Mouse (Mus musculus): ENCODE results near the gene Dcaf11. TPM values are rescaled to one million over a fixed set of nuclear protein-coding genes. Genes with fewer than 3 reads are reported as not detected.
A peak's percentile ranks its signal among the peaks of the same experiment; 100 is the strongest.

Dcaf11 gene
- polyA plus RNA-seq, 1 experiment from 2014 or later: 81.5 TPM

DNA sequence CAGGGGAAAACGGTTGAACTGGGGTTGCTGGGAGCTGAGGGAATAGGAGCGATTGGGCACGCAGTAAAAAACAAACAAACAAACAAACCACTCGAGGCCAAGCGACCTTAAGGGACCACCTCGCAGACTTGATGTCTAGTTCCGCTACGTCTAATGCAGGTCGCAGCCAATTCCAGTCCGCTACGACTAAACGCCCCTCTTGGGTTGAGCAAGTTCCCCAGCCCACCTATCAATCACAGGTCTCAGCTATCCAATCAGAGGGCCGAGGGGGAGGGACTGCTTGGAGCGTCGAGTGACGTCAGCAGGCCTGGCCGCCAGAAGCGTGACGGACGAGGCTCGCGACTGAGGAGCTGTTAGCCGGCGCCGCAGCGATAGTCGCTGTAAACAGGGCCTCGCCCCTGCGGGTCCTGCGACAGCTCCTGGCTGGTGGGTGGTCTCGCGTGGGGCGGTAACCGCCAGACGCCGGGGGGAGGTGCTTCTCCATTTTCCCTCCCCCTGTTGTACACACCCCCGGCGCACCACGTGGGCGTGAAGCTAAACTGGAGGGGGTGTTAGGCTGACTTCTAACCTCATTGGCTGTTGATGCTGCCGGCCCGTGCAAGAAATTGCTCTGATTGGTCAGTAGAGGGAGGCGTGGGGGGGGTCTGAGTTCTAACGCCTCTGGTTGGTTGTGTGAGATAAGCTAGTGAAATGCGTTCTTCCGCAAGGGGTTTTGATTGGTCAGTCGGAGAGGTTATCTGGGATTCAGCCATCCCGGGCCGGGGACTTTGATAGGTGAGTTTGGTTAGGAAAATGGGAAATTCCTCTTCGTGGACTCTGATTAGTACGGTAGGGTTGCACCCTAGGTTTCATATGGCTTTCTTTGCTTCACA lies 632 bp downstream of the Dcaf11 start, which contains the start of gene A730061H03Rik:
A730061H03Rik (minus strand) TSS at position 205 of the 872 bp plus-strand sequence.
- H3K4me2 ChIP-seq (replicated peaks; ENCODE audit: low read depth, low read length): peak within 1 kb of the TSS; percentile 75
- no peaks in the 10 kb centered on the region for H3K36me3 ChIP-seq (ENCODE audit: control insufficient read depth, insufficient read depth, low read length)
- peak; percentile 98 for ATAC-seq (ENCODE audit: low FRiP score)
- DNase-seq (ENCODE audit: low spot score): peak; percentile 98
- peak within 1 kb of the TSS; percentile 43 for H3K4me3 ChIP-seq (ENCODE audit: low read depth, low read length)
- H3K9ac ChIP-seq (ENCODE audit: low read depth, low read length): peak within 1 kb of the TSS; percentile 76
- under 1% methylated on average over 51 of the region's 51 CpGs for WGBS
- no peaks in the 10 kb centered on the region for H3K9me3 ChIP-seq (ENCODE audit: control insufficient read depth, low read length)
- H3K27me3 ChIP-seq (ENCODE audit: control insufficient read depth, insufficient read depth, low read length): no peaks in the 10 kb centered on the region
- 0 out of 2 replicates have a peak, but pooled peaks cover 4% of the 10 kb centered on the region for H3K4me1 ChIP-seq (replicated peaks; ENCODE audit: control insufficient read depth, insufficient read depth, low read length)
- peak within 1 kb of the TSS; percentile 91 for H3K27ac ChIP-seq (ENCODE audit: low read depth, low read length)

DNA sequence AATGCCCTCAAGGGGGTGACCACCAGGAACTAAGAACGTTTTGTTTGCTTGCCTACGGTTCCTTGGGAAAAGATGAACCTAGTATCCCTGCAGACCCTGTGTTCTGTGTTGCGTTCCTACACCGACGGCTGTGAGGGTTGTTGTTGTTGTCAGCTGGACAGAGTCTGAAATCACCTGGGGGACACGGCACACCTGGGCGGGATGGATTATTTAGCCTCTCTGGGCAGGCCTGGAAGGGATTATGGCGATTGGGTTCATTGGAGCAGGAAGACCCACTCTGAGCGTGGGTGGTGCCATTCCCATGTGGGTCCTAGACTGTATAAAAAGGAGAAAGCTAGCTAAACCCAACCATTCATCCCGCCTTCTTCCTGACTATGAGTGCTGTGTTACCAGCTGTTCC lies 2.1 kb downstream of the Dcaf11 start:
- H3K27me3 ChIP-seq (ENCODE audit: control insufficient read depth, insufficient read depth, low read length): no peaks in the 10 kb centered on the region
- H3K27ac ChIP-seq (ENCODE audit: low read depth, low read length): no peak overlapping the region
- H3K4me1 ChIP-seq (replicated peaks; ENCODE audit: control insufficient read depth, insufficient read depth, low read length): 0 out of 2 replicates have a peak, but pooled peaks cover 4% of the 10 kb centered on the region
- no peaks in the 10 kb centered on the region for H3K9me3 ChIP-seq (ENCODE audit: control insufficient read depth, low read length)
- WGBS: 88% methylated on average over 10 of the region's 10 CpGs
- no peak overlapping the region for H3K9ac ChIP-seq (ENCODE audit: low read depth, low read length)
- H3K4me3 ChIP-seq (ENCODE audit: low read depth, low read length): no peak overlapping the region
- H3K4me2 ChIP-seq (replicated peaks; ENCODE audit: low read depth, low read length): no peak overlapping the region
- peaks cover 3% of the 10 kb centered on the region; the same call in 1 of the 2 replicates for H3K36me3 ChIP-seq (ENCODE audit: control insufficient read depth, insufficient read depth, low read length)
- DNase-seq (ENCODE audit: low spot score): no peak
- no peak for ATAC-seq (ENCODE audit: low FRiP score)

DNA sequence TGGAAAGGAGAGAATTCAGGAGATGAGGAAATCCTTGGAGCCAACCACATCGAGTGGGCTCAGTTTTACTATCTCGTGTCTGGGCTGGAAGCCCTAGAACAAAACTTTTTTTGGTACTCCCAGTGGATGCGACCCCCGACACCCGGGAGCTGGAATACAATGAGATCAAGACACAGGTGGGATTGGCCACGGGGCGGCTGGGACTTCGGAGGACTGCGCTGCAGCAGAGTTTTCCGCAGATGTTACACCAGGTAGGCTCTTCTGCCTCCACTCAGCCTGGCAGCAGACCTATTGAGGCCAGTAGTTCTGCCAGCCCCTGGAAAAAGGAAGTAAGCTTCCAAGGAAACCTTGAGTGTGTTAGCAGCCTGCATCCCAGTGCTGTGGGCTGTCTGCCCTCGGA lies 3.4 kb downstream of the Dcaf11 start:
- 0 out of 2 replicates have a peak, but pooled peaks cover 4% of the 10 kb centered on the region for H3K4me1 ChIP-seq (replicated peaks; ENCODE audit: control insufficient read depth, insufficient read depth, low read length)
- no peak overlapping the region for H3K27ac ChIP-seq (ENCODE audit: low read depth, low read length)
- no peak overlapping the region for H3K4me3 ChIP-seq (ENCODE audit: low read depth, low read length)
- no peak overlapping the region for H3K4me2 ChIP-seq (replicated peaks; ENCODE audit: low read depth, low read length)
- no peak for ATAC-seq (ENCODE audit: low FRiP score)
- peaks cover 3% of the 10 kb centered on the region; the same call in 1 of the 2 replicates for H3K36me3 ChIP-seq (ENCODE audit: control insufficient read depth, insufficient read depth, low read length)
- no peaks in the 10 kb centered on the region for H3K9me3 ChIP-seq (ENCODE audit: control insufficient read depth, low read length)
- H3K27me3 ChIP-seq (ENCODE audit: control insufficient read depth, insufficient read depth, low read length): no peaks in the 10 kb centered on the region
- no peak for DNase-seq (ENCODE audit: low spot score)
- no peak overlapping the region for H3K9ac ChIP-seq (ENCODE audit: low read depth, low read length)
- 92% methylated on average over 11 of the region's 11 CpGs for WGBS

- Histone ChIP-seq H3K36me3 (ENCODE audit: control insufficient read depth, insufficient read depth, low read length) (peaks cover 3% of the 10 kb centered on the region; the same call in 1 of the 2 replicates), H3K9ac (ENCODE audit: low read depth, low read length) (no peak overlapping the region), H3K27ac (ENCODE audit: low read depth, low read length) (no peak overlapping the region), H3K9me3 (ENCODE audit: control insufficient read depth, low read length) (no peaks in the 10 kb centered on the region), H3K4me3 (ENCODE audit: low read depth, low read length) (no peak overlapping the region), H3K4me1 (replicated peaks; ENCODE audit: control insufficient read depth, insufficient read depth, low read length) (0 out of 2 replicates have a peak, but pooled peaks cover 4% of the 10 kb centered on the region), H3K4me2 (replicated peaks; ENCODE audit: low read depth, low read length) (no peak overlapping the region), H3K27me3 (ENCODE audit: control insufficient read depth, insufficient read depth, low read length) (no peaks in the 10 kb centered on the region)
- ATAC-seq (ENCODE audit: low FRiP score) (no peak), DNase-seq (ENCODE audit: low spot score) (no peak)
- 81% methylated on average over 3 of the region's 3 CpGs for WGBS
These were observed 5.9 kb downstream of the Dcaf11 start for GRCm38 (mm10) chr14:55565748-55566147.

GRCm38 (mm10) chr14:55567496-55567895 lies 7.7 kb downstream of the Dcaf11 start:
- WGBS: 87% methylated on average over 3 of the region's 3 CpGs
- H3K27ac ChIP-seq (ENCODE audit: low read depth, low read length): no peak overlapping the region
- H3K4me3 ChIP-seq (ENCODE audit: low read depth, low read length): no peak overlapping the region
- no peak overlapping the region for H3K9ac ChIP-seq (ENCODE audit: low read depth, low read length)
- peaks cover 3% of the 10 kb centered on the region; the same call in 1 of the 2 replicates for H3K36me3 ChIP-seq (ENCODE audit: control insufficient read depth, insufficient read depth, low read length)
- H3K9me3 ChIP-seq (ENCODE audit: control insufficient read depth, low read length): no peaks in the 10 kb centered on the region
- ATAC-seq (ENCODE audit: low FRiP score) (no peak), DNase-seq (ENCODE audit: low spot score) (no peak)
- H3K4me1 ChIP-seq (replicated peaks; ENCODE audit: control insufficient read depth, insufficient read depth, low read length): no peaks in the 10 kb centered on the region
- no peaks in the 10 kb centered on the region for H3K27me3 ChIP-seq (ENCODE audit: control insufficient read depth, insufficient read depth, low read length)
- H3K4me2 ChIP-seq (replicated peaks; ENCODE audit: low read depth, low read length): no peak overlapping the region

DNA sequence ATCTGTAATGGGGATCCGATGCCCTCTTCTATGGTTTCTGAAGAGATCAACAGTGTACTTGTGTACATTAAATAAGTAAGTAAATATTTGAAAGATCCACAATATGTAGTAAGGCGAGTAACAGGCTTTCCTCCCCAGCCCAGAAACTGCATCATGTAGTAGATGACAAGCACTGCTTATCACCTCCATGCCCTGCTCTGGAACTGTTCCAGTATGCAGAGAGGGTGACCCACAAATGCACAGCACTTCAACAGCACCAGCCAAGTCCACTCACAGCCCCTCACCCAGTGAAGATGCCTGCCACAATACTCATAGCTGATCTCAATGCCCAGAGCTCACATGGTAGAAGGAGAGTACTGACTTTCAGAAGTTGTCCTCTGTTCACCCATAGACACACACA lies 10.8 kb downstream of the Dcaf11 start:
- H3K9me3 ChIP-seq (ENCODE audit: control insufficient read depth, low read length): no peaks in the 10 kb centered on the region
- WGBS: 79% methylated on average over 2 of the region's 2 CpGs
- no peak overlapping the region for H3K4me2 ChIP-seq (replicated peaks; ENCODE audit: low read depth, low read length)
- H3K4me3 ChIP-seq (ENCODE audit: low read depth, low read length): no peak overlapping the region
- DNase-seq (ENCODE audit: low spot score): no peak
- no peaks in the 10 kb centered on the region for H3K4me1 ChIP-seq (replicated peaks; ENCODE audit: control insufficient read depth, insufficient read depth, low read length)
- H3K27ac ChIP-seq (ENCODE audit: low read depth, low read length): no peak overlapping the region
- H3K36me3 ChIP-seq (ENCODE audit: control insufficient read depth, insufficient read depth, low read length): peaks cover 2% of the 10 kb centered on the region; the same call in 1 of the 2 replicates
- H3K27me3 ChIP-seq (ENCODE audit: control insufficient read depth, insufficient read depth, low read length): no peaks in the 10 kb centered on the region
- no peak overlapping the region for H3K9ac ChIP-seq (ENCODE audit: low read depth, low read length)
- no peak for ATAC-seq (ENCODE audit: low FRiP score)

GRCm38 (mm10) chr14:55571760-55572159 lies 12.0 kb downstream of the Dcaf11 start:
- no peak overlapping the region for H3K4me3 ChIP-seq (ENCODE audit: low read depth, low read length)
- H3K9me3 ChIP-seq (ENCODE audit: control insufficient read depth, low read length): no peaks in the 10 kb centered on the region
- H3K27me3 ChIP-seq (ENCODE audit: control insufficient read depth, insufficient read depth, low read length): no peaks in the 10 kb centered on the region
- H3K4me1 ChIP-seq (replicated peaks; ENCODE audit: control insufficient read depth, insufficient read depth, low read length): no peaks in the 10 kb centered on the region
- no peak overlapping the region for H3K9ac ChIP-seq (ENCODE audit: low read depth, low read length)
- H3K36me3 ChIP-seq (ENCODE audit: control insufficient read depth, insufficient read depth, low read length): no peaks in the 10 kb centered on the region
- DNase-seq (ENCODE audit: low spot score) (no peak), ATAC-seq (ENCODE audit: low FRiP score) (no peak)
- no peak overlapping the region for H3K27ac ChIP-seq (ENCODE audit: low read depth, low read length)
- no peak overlapping the region for H3K4me2 ChIP-seq (replicated peaks; ENCODE audit: low read depth, low read length)

- Histone ChIP-seq H3K9me3 (ENCODE audit: control insufficient read depth, low read length) (no peaks in the 10 kb centered on the region), H3K27me3 (ENCODE audit: control insufficient read depth, insufficient read depth, low read length) (no peaks in the 10 kb centered on the region), H3K4me1 (replicated peaks; ENCODE audit: control insufficient read depth, insufficient read depth, low read length) (peaks cover 3% of the 10 kb centered on the region; the same call in 1 of the 2 replicates), H3K9ac (ENCODE audit: low read depth, low read length) (no peak within 1 kb of the TSS), H3K27ac (ENCODE audit: low read depth, low read length) (no peak within 1 kb of the TSS), H3K4me2 (replicated peaks; ENCODE audit: low read depth, low read length) (no peak within 1 kb of the TSS), H3K4me3 (ENCODE audit: low read depth, low read length) (no peak within 1 kb of the TSS), H3K36me3 (ENCODE audit: control insufficient read depth, insufficient read depth, low read length) (peaks cover 1% of the 10 kb centered on the region; the same call in 1 of the 2 replicates)
- DNase-seq (ENCODE audit: low spot score) (no peak), ATAC-seq (ENCODE audit: low FRiP score) (no peak)
- WGBS: 75% methylated on average over 8 of the region's 8 CpGs
These were observed 15.5 kb downstream of the Dcaf11 start, which contains the start of gene Fitm1 for GRCm38 (mm10) chr14:55575302-55575701. Fitm1 (plus strand) TSS chr14:55575617.
